Mouse (Mus musculus): ENCODE measurements at regions not wholly inside any gene's neighbourhood (a gene's known extent, or its start where the extent isn't known, plus 50 kb on each side); places are given as distances from the start of the nearest gene placed in this dataset.
A peak's percentile ranks its signal among the peaks of the same experiment; 100 is the strongest.

DNA sequence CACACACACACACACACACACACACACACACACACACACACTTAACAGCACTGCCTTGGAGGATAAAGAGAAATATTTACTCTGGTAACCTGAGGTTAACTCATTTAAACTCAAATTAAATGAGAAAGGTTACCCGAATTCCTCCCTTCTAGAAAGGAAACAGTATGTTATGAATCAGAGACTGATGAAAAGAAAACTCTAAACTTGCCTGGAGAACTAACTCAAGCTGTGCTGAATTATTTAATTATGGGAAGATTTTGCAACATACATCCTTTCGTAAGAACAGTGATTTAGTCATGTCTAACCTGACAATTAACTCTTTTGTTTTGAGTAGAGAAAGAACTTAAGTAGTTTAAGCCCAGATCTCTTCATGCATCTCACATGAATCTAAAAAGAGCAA is 289.4 kb downstream of the Epha7 start:
- Histone ChIP-seq H3K27ac (replicated peaks; ENCODE audit: low read depth, low read length) (no peak overlapping the region), H3K9ac (ENCODE audit: low read depth, low read length, severe bottlenecking) (no peak overlapping the region), H3K4me3 (replicated peaks; ENCODE audit: low read length) (no peak overlapping the region), H3K9me3 (ENCODE audit: control insufficient read depth, low read length) (no peaks in the 10 kb centered on the region), H3K27me3 (ENCODE audit: control insufficient read depth, insufficient read depth, low read length) (no peaks in the 10 kb centered on the region), H3K4me2 (replicated peaks; ENCODE audit: low read depth, low read length, severe bottlenecking) (no peak overlapping the region), H3K4me1 (ENCODE audit: control insufficient read depth, insufficient read depth, low read length) (peaks cover 3% of the 10 kb centered on the region; the same call in 1 of the 2 replicates), H3K36me3 (ENCODE audit: control insufficient read depth, insufficient read depth, low read length) (no peaks in the 10 kb centered on the region)
- DNase-seq (ENCODE audit: low spot score) (no peak), ATAC-seq (ENCODE audit: low FRiP score, low read depth) (no peak)
- TF ChIP-seq POLR2A (IDR thresholded peaks at IDR 0.05; ENCODE audit: borderline replicate concordance, extremely low read depth, insufficient read depth, insufficient read length) = no peak
- WGBS = 40% methylated on average over 2 of the region's 2 CpGs

DNA sequence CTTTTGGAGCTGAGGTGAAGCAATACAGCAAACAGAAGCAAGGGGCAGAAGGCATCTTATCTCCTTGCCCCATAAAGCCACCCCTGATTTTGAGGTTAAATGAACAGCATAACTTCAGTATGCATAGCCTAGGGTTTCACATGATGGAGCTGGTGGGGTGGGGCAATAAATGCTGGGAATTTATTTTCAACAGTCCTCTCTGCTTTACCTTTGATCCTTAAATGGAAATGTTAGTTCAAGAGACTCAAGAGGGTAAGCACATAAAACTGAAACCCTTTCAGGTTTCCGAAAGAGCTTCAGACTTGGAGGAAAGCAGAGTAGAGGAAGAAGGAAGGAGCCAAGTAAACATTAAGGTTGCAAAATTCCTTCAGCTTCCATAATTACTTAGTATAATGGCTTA is 290.5 kb downstream of the Epha7 start:
- WGBS = 21% methylated on average over 1 of the region's 1 CpGs
- Histone ChIP-seq H3K4me2 (replicated peaks; ENCODE audit: low read depth, low read length, severe bottlenecking) (no peak overlapping the region), H3K4me1 (ENCODE audit: control insufficient read depth, insufficient read depth, low read length) (peaks cover 3% of the 10 kb centered on the region; the same call in 1 of the 2 replicates), H3K4me3 (replicated peaks; ENCODE audit: low read length) (no peak overlapping the region), H3K27me3 (ENCODE audit: control insufficient read depth, insufficient read depth, low read length) (no peaks in the 10 kb centered on the region), H3K36me3 (ENCODE audit: control insufficient read depth, insufficient read depth, low read length) (no peaks in the 10 kb centered on the region), H3K27ac (replicated peaks; ENCODE audit: low read depth, low read length) (no peak overlapping the region), H3K9ac (ENCODE audit: low read depth, low read length, severe bottlenecking) (no peak overlapping the region), H3K9me3 (ENCODE audit: control insufficient read depth, low read length) (no peaks in the 10 kb centered on the region)
- DNase-seq (ENCODE audit: low spot score) = no peak
- TF ChIP-seq POLR2A (IDR thresholded peaks at IDR 0.05; ENCODE audit: borderline replicate concordance, extremely low read depth, insufficient read depth, insufficient read length) = no peak
- no peak for ATAC-seq (ENCODE audit: low FRiP score, low read depth)

DNA sequence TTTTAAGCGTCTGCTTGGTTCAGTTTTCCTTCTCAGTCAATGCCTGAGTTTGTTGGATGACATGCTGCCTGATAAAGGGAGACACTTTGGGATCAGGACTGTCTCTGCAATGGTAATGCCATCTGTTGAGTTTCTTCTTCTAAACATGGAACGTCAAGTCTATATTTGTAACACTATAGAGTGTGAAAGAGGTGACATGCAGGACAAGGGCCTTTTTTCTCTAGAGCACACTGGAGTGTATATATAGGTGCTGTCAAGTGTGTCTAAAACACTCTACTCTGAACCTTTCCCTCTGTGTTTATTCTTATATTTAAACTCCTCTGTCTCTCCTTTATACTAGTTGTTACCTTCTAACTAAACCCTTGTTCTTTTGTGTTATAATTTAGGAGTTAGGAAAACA is 299.6 kb downstream of the Epha7 start:
- WGBS = 82% methylated on average over 2 of the region's 2 CpGs
- no peak overlapping the region for H3K4me2 ChIP-seq (replicated peaks; ENCODE audit: low read depth, low read length, severe bottlenecking)
- H3K9me3 ChIP-seq (ENCODE audit: control insufficient read depth, low read length) = no peaks in the 10 kb centered on the region
- no peak overlapping the region for H3K4me3 ChIP-seq (replicated peaks; ENCODE audit: low read length)
- no peak overlapping the region for H3K9ac ChIP-seq (ENCODE audit: low read depth, low read length, severe bottlenecking)
- H3K36me3 ChIP-seq (ENCODE audit: control insufficient read depth, insufficient read depth, low read length) = no peaks in the 10 kb centered on the region
- TF ChIP-seq POLR2A (IDR thresholded peaks at IDR 0.05; ENCODE audit: borderline replicate concordance, extremely low read depth, insufficient read depth, insufficient read length) = no peak
- H3K27me3 ChIP-seq (ENCODE audit: control insufficient read depth, insufficient read depth, low read length) = no peaks in the 10 kb centered on the region
- ATAC-seq (ENCODE audit: low FRiP score, low read depth) = no peak
- no peak overlapping the region for H3K27ac ChIP-seq (replicated peaks; ENCODE audit: low read depth, low read length)
- DNase-seq (ENCODE audit: low spot score) = no peak
- H3K4me1 ChIP-seq (ENCODE audit: control insufficient read depth, insufficient read depth, low read length) = peaks cover 3% of the 10 kb centered on the region; the same call in 1 of the 2 replicates

GRCm38 (mm10) chr4:29117025-29117424 is 304.1 kb downstream of the Epha7 start:
- H3K4me2 ChIP-seq (replicated peaks; ENCODE audit: low read depth, low read length, severe bottlenecking) = no peak overlapping the region
- H3K36me3 ChIP-seq (ENCODE audit: control insufficient read depth, insufficient read depth, low read length) = no peaks in the 10 kb centered on the region
- H3K4me3 ChIP-seq (replicated peaks; ENCODE audit: low read length) = no peak overlapping the region
- TF ChIP-seq POLR2A (IDR thresholded peaks at IDR 0.05; ENCODE audit: borderline replicate concordance, extremely low read depth, insufficient read depth, insufficient read length) = no peak
- no peaks in the 10 kb centered on the region for H3K27me3 ChIP-seq (ENCODE audit: control insufficient read depth, insufficient read depth, low read length)
- H3K9ac ChIP-seq (ENCODE audit: low read depth, low read length, severe bottlenecking) = no peak overlapping the region
- no peaks in the 10 kb centered on the region for H3K9me3 ChIP-seq (ENCODE audit: control insufficient read depth, low read length)
- 68% methylated on average over 4 of the region's 4 CpGs for WGBS
- no peak overlapping the region for H3K27ac ChIP-seq (replicated peaks; ENCODE audit: low read depth, low read length)
- DNase-seq (ENCODE audit: low spot score) (no peak), ATAC-seq (ENCODE audit: low FRiP score, low read depth) (no peak)
- H3K4me1 ChIP-seq (ENCODE audit: control insufficient read depth, insufficient read depth, low read length) = peaks cover 14% of the 10 kb centered on the region

GRCm38 (mm10) chr4:29117926-29118325 is 305.0 kb downstream of the Epha7 start:
- Histone ChIP-seq H3K9me3 (ENCODE audit: control insufficient read depth, low read length) (no peaks in the 10 kb centered on the region), H3K36me3 (ENCODE audit: control insufficient read depth, insufficient read depth, low read length) (no peaks in the 10 kb centered on the region), H3K4me3 (replicated peaks; ENCODE audit: low read length) (no peak overlapping the region), H3K9ac (ENCODE audit: low read depth, low read length, severe bottlenecking) (no peak overlapping the region), H3K4me2 (replicated peaks; ENCODE audit: low read depth, low read length, severe bottlenecking) (no peak overlapping the region; the same call in 1 of the 2 replicates), H3K27ac (replicated peaks; ENCODE audit: low read depth, low read length) (peak overlapping the region; percentile 46), H3K27me3 (ENCODE audit: control insufficient read depth, insufficient read depth, low read length) (no peaks in the 10 kb centered on the region), H3K4me1 (ENCODE audit: control insufficient read depth, insufficient read depth, low read length) (peaks cover 14% of the 10 kb centered on the region)
- DNase-seq (ENCODE audit: low spot score) = peak; percentile 79
- 37% methylated on average over 9 of the region's 9 CpGs for WGBS
- ATAC-seq (ENCODE audit: low FRiP score, low read depth) = peak; percentile 76; the same call in 1 of the 2 replicates
- TF ChIP-seq POLR2A (IDR thresholded peaks at IDR 0.05; ENCODE audit: borderline replicate concordance, extremely low read depth, insufficient read depth, insufficient read length) = no peak

Data from limb, embryonic 14.5 days (tissue).